Mouse (Mus musculus): ENCODE measurements at regions not wholly inside any gene's neighbourhood (a gene's known extent, or its start where the extent isn't known, plus 50 kb on each side); places are given as distances from the start of the nearest gene placed in this dataset.

GRCm38 (mm10) chr12:117345088-117345977 is 170.9 kb upstream of the Rapgef5 start:
- 43% methylated on average over 20 of the region's 20 CpGs for WGBS
- DNase-seq (ENCODE audit: low read depth in 1 of 2, low spot score in 2 of 2): no peak
- no peaks in the 10 kb centered on the region for H3K4me1 ChIP-seq (ENCODE audit: control insufficient read depth, insufficient read depth, insufficient read length)
- H3K27me3 ChIP-seq (ENCODE audit: control insufficient read depth, insufficient read depth, low read length): no peaks in the 10 kb centered on the region
- no peak overlapping the region for H3K27ac ChIP-seq (ENCODE audit: insufficient read depth, low read length)
- no peak overlapping the region for H3K4me3 ChIP-seq (ENCODE audit: extremely low read depth, insufficient read depth, insufficient read length)
- TF ChIP-seq POLR2A (IDR thresholded peaks at IDR 0.05; ENCODE audit: low read depth, low read length) (no peak), CTCF (IDR thresholded peaks at IDR 0.05; ENCODE audit: extremely low read depth, insufficient read depth, insufficient read length, insufficient replicate concordance) (no peak)
- H3K36me3 ChIP-seq (ENCODE audit: control insufficient read depth, insufficient read depth, low read length): no peaks in the 10 kb centered on the region

GRCm38 (mm10) chr12:117346091-117346490 is 170.2 kb upstream of the Rapgef5 start:
- Histone ChIP-seq H3K4me3 (ENCODE audit: extremely low read depth, insufficient read depth, insufficient read length) (no peak overlapping the region), H3K27ac (ENCODE audit: insufficient read depth, low read length) (no peak overlapping the region), H3K36me3 (ENCODE audit: control insufficient read depth, insufficient read depth, low read length) (no peaks in the 10 kb centered on the region), H3K27me3 (ENCODE audit: control insufficient read depth, insufficient read depth, low read length) (no peaks in the 10 kb centered on the region), H3K4me1 (ENCODE audit: control insufficient read depth, insufficient read depth, insufficient read length) (no peaks in the 10 kb centered on the region)
- WGBS: 95% methylated on average over 2 of the region's 2 CpGs
- DNase-seq (ENCODE audit: low read depth in 1 of 2, low spot score in 2 of 2): no peak
- TF ChIP-seq CTCF (IDR thresholded peaks at IDR 0.05; ENCODE audit: extremely low read depth, insufficient read depth, insufficient read length, insufficient replicate concordance): no peak
- no peak for TF ChIP-seq POLR2A (IDR thresholded peaks at IDR 0.05; ENCODE audit: low read depth, low read length)

GRCm38 (mm10) chr12:117347135-117347534 is 169.1 kb upstream of the Rapgef5 start:
- Histone ChIP-seq H3K36me3 (ENCODE audit: control insufficient read depth, insufficient read depth, low read length) (no peaks in the 10 kb centered on the region), H3K27ac (ENCODE audit: insufficient read depth, low read length) (no peak overlapping the region)

GRCm38 (mm10) chr12:117348516-117348915 is 167.8 kb upstream of the Rapgef5 start:
- Histone ChIP-seq H3K4me3 (ENCODE audit: extremely low read depth, insufficient read depth, insufficient read length) (no peak overlapping the region), H3K27ac (ENCODE audit: insufficient read depth, low read length) (no peak overlapping the region), H3K36me3 (ENCODE audit: control insufficient read depth, insufficient read depth, low read length) (no peaks in the 10 kb centered on the region), H3K27me3 (ENCODE audit: control insufficient read depth, insufficient read depth, low read length) (no peaks in the 10 kb centered on the region), H3K4me1 (ENCODE audit: control insufficient read depth, insufficient read depth, insufficient read length) (no peaks in the 10 kb centered on the region)
- no peak for DNase-seq (ENCODE audit: low read depth in 1 of 2, low spot score in 2 of 2)
- no peak for TF ChIP-seq POLR2A (IDR thresholded peaks at IDR 0.05; ENCODE audit: low read depth, low read length)
- TF ChIP-seq CTCF (IDR thresholded peaks at IDR 0.05; ENCODE audit: extremely low read depth, insufficient read depth, insufficient read length, insufficient replicate concordance): no peak
- 56% methylated on average over 3 of the region's 3 CpGs for WGBS

More at GRCm38 (mm10) chr12:117347135-117347534, 169.1 kb upstream of the Rapgef5 start:
- no peak for DNase-seq (ENCODE audit: low read depth in 1 of 2, low spot score in 2 of 2)
- WGBS: 72% methylated on average over 3 of the region's 3 CpGs
- Histone ChIP-seq H3K4me3 (ENCODE audit: extremely low read depth, insufficient read depth, insufficient read length) (no peak overlapping the region), H3K4me1 (ENCODE audit: control insufficient read depth, insufficient read depth, insufficient read length) (no peaks in the 10 kb centered on the region), H3K27me3 (ENCODE audit: control insufficient read depth, insufficient read depth, low read length) (no peaks in the 10 kb centered on the region)
- TF ChIP-seq CTCF (IDR thresholded peaks at IDR 0.05; ENCODE audit: extremely low read depth, insufficient read depth, insufficient read length, insufficient replicate concordance) (no peak), POLR2A (IDR thresholded peaks at IDR 0.05; ENCODE audit: low read depth, low read length) (no peak)

- no peaks in the 10 kb centered on the region for H3K4me1 ChIP-seq (ENCODE audit: control insufficient read depth, insufficient read depth, insufficient read length)
- TF ChIP-seq POLR2A (IDR thresholded peaks at IDR 0.05; ENCODE audit: low read depth, low read length) (no peak), CTCF (IDR thresholded peaks at IDR 0.05; ENCODE audit: extremely low read depth, insufficient read depth, insufficient read length, insufficient replicate concordance) (no peak)
- H3K27me3 ChIP-seq (ENCODE audit: control insufficient read depth, insufficient read depth, low read length): no peaks in the 10 kb centered on the region
- no peaks in the 10 kb centered on the region for H3K36me3 ChIP-seq (ENCODE audit: control insufficient read depth, insufficient read depth, low read length)
- 67% methylated on average over 5 of the region's 5 CpGs for WGBS
- H3K4me3 ChIP-seq (ENCODE audit: extremely low read depth, insufficient read depth, insufficient read length): no peak overlapping the region
- no peak overlapping the region for H3K27ac ChIP-seq (ENCODE audit: insufficient read depth, low read length)
- no peak for DNase-seq (ENCODE audit: low read depth in 1 of 2, low spot score in 2 of 2)
These were observed 164.4 kb upstream of the Rapgef5 start for GRCm38 (mm10) chr12:117351900-117352299.

GRCm38 (mm10) chr12:117352511-117352910 is 163.8 kb upstream of the Rapgef5 start:
- Histone ChIP-seq H3K27me3 (ENCODE audit: control insufficient read depth, insufficient read depth, low read length) (no peaks in the 10 kb centered on the region), H3K36me3 (ENCODE audit: control insufficient read depth, insufficient read depth, low read length) (no peaks in the 10 kb centered on the region), H3K4me3 (ENCODE audit: extremely low read depth, insufficient read depth, insufficient read length) (no peak overlapping the region), H3K4me1 (ENCODE audit: control insufficient read depth, insufficient read depth, insufficient read length) (no peaks in the 10 kb centered on the region), H3K27ac (ENCODE audit: insufficient read depth, low read length) (no peak overlapping the region)
- 87% methylated on average over 3 of the region's 3 CpGs for whole genome bisulfite sequencing
- TF ChIP-seq POLR2A (IDR thresholded peaks at IDR 0.05; ENCODE audit: low read depth, low read length) (no peak), CTCF (IDR thresholded peaks at IDR 0.05; ENCODE audit: extremely low read depth, insufficient read depth, insufficient read length, insufficient replicate concordance) (no peak)
- DNase-seq (ENCODE audit: low read depth in 1 of 2, low spot score in 2 of 2): no peak

- H3K27me3 ChIP-seq (ENCODE audit: control insufficient read depth, insufficient read depth, low read length): no peaks in the 10 kb centered on the region
- no peaks in the 10 kb centered on the region for H3K36me3 ChIP-seq (ENCODE audit: control insufficient read depth, insufficient read depth, low read length)
- no peak overlapping the region for H3K27ac ChIP-seq (ENCODE audit: insufficient read depth, low read length)
- no peak for DNase-seq (ENCODE audit: low read depth in 1 of 2, low spot score in 2 of 2)
- no peak for TF ChIP-seq POLR2A (IDR thresholded peaks at IDR 0.05; ENCODE audit: low read depth, low read length)
- no peak for TF ChIP-seq CTCF (IDR thresholded peaks at IDR 0.05; ENCODE audit: extremely low read depth, insufficient read depth, insufficient read length, insufficient replicate concordance)
- no peaks in the 10 kb centered on the region for H3K4me1 ChIP-seq (ENCODE audit: control insufficient read depth, insufficient read depth, insufficient read length)
- H3K4me3 ChIP-seq (ENCODE audit: extremely low read depth, insufficient read depth, insufficient read length): no peak overlapping the region
These were observed 163.3 kb upstream of the Rapgef5 start for GRCm38 (mm10) chr12:117352938-117353337.
